Mouse (Mus musculus) CH12.LX (cell line): Measurements from ENCODE around the gene Syne1.

Source experiments
- GABPA ChIP-seq: IDR thresholded peaks from 2 replicates; pipeline ENCODE4 v1.6.1; 2012; ENCODE audit warnings: low read depth, low read length, improper control_type of control experiment, inconsistent platforms; ENCODE audit not compliant: insufficient replicate concordance
- TBP ChIP-seq: conservative IDR thresholded peaks from 2 replicates; pipeline ENCODE4 v1.6.1; 2011; ENCODE audit warnings: low read depth, low read length, improper control_type of control experiment

GRCm38 (mm10) chr10:5423984-5424383 lies 127.3 kb downstream of the Syne1 start:
- TF ChIP-seq TBP: no peak
- no peak for TF ChIP-seq GABPA
